Mouse (Mus musculus) adrenal gland (tissue): ENCODE results near the gene Rab37.

Experiments used
- intact Hi-C: fragments of 180-260 bp; cut with DNase I; formaldehyde crosslinking; loops from one replicate; pipeline ENCODE4 v1.15.1; 2025

Rab37 gene

GRCm38 (mm10) chr11:115163568-115164150 is 72.4 kb downstream of the Rab37 start:
- intact Hi-C loops: no loop called here

- intact Hi-C loops: no loop called here
Measured at GRCm38 (mm10) chr11:115164341-115164975, 73.2 kb downstream of the Rab37 start.

GRCm38 (mm10) chr11:115164976-115165374 is 73.7 kb downstream of the Rab37 start:
- intact Hi-C loops: no loop called here

- intact Hi-C loops: no loop called here
Measured at GRCm38 (mm10) chr11:115166776-115167175, 75.5 kb downstream of the Rab37 start.

GRCm38 (mm10) chr11:115167631-115168249 is 76.5 kb downstream of the Rab37 start:
- intact Hi-C loops: no loop called here

- intact Hi-C loops: no loop called here
Measured at GRCm38 (mm10) chr11:115169430-115169829, 78.2 kb downstream of the Rab37 start.

- intact Hi-C loops: no loop called here
Measured at GRCm38 (mm10) chr11:115171125-115171524, 79.9 kb downstream of the Rab37 start.

- intact Hi-C loops: no loop called here
Measured at GRCm38 (mm10) chr11:115172825-115173287, 81.6 kb downstream of the Rab37 start.

- intact Hi-C loops: no loop called here
Measured at GRCm38 (mm10) chr11:115173549-115174339, 82.5 kb downstream of the Rab37 start.

GRCm38 (mm10) chr11:115176399-115177190 is 85.4 kb downstream of the Rab37 start:
- intact Hi-C loops: no loop called here

GRCm38 (mm10) chr11:115177559-115178195 is 86.4 kb downstream of the Rab37 start:
- intact Hi-C loops: no loop called here

GRCm38 (mm10) chr11:115178766-115179165 is 87.5 kb downstream of the Rab37 start:
- intact Hi-C loops: no loop called here

GRCm38 (mm10) chr11:115179191-115179590 is 88.0 kb downstream of the Rab37 start:
- intact Hi-C loops: no loop called here

GRCm38 (mm10) chr11:115179881-115180280 is 88.7 kb downstream of the Rab37 start:
- intact Hi-C loops: no loop called here

GRCm38 (mm10) chr11:115181913-115182638 is 90.8 kb downstream of the Rab37 start:
- intact Hi-C loops: loop anchor here (1.0 kb wide), 1 partner anchor 21 kb away; no protein-coding TSS in a partner anchor

- intact Hi-C loops: no loop called here
Measured at GRCm38 (mm10) chr11:115184973-115185372, 93.7 kb downstream of the Rab37 start.

GRCm38 (mm10) chr11:115187224-115187639 is 96.0 kb downstream of the Rab37 start, which contains the start of gene Tmem104:
TSS of gene Tmem104 (plus strand) at chr11:115187487.
- intact Hi-C loops: no loop called here

GRCm38 (mm10) chr11:115187693-115188092 is 96.5 kb downstream of the Rab37 start, which contains the start of gene Nat9:
TSS of gene Nat9 (minus strand) at chr11:115187859.
- intact Hi-C loops: no loop called here

GRCm38 (mm10) chr11:115188539-115189231 is 97.5 kb downstream of the Rab37 start:
- intact Hi-C loops: no loop called here
